In the genomic region with DNA sequence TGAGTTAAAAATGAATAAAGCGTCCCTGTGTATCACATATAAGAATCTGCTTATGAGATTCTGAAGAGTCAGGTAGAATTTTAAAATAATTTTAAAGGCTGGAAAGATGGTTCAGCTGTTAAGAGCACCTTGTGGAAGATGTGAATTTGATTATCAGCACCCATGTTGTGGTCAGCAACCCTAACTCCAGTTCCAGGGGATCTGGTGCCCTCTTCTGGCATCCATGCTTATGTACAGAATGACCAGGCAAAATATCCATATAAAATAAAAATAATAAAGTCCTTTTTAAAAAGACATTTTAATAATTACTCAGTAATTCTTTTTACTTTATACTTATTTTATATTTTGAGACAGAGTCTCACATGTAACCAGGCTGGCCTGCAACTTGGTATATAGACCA, we compare ENCODE assay signal across 9 mouse cellular contexts. TPM values are rescaled to one million over a fixed set of nuclear protein-coding genes. Genes with fewer than 3 reads are reported as not detected.
DNase-seq lines count a peak whose midpoint lies in the region; ATAC-seq lines count a peak whose summit lies in the region.
"Had no signal": no experiment of that assay in that cellular context is flagged by ENCODE, and none has a peak within 500 bp of the region (broad histone marks: within the 10 kb centered on the region; RNA-seq: fewer than 3 reads in every experiment).

No protein-coding gene starts in this region.

- H3K4me1 ChIP-seq in embryonic facial prominence, embryonic 11.5 days (ENCODE audit: control insufficient read depth, insufficient read depth, low read length), result no peaks in the 10 kb centered on the region
- no peaks in the 10 kb centered on the region for H3K4me1 ChIP-seq in embryonic facial prominence, embryonic 10.5 days
- no peaks in the 10 kb centered on the region for H3K4me1 ChIP-seq in neural tube, embryonic 11.5 days (ENCODE audit: control insufficient read depth, insufficient read depth, low read length)

- no peaks in the 10 kb centered on the region for H3K36me3 ChIP-seq in embryonic facial prominence, embryonic 11.5 days (replicated peaks; ENCODE audit: control insufficient read depth, insufficient read depth, low read depth, low read length)
- H3K36me3 ChIP-seq in embryonic facial prominence, embryonic 10.5 days (replicated peaks), result peaks cover 35% of the 10 kb centered on the region
- H3K36me3 ChIP-seq in neural tube, embryonic 11.5 days (ENCODE audit: control insufficient read depth, insufficient read depth, low read length), result no peaks in the 10 kb centered on the region

- DNase-seq in embryonic facial prominence, embryonic 11.5 days (ENCODE audit: low spot score), result peak; percentile 52
- DNase-seq in embryonic facial prominence, embryonic 10.5 days (ENCODE audit: low spot score), result no peak
- DNase-seq in neural tube, embryonic 11.5 days (ENCODE audit: low spot score), result peak; percentile 23
- DNase-seq in neural tube, embryonic 10.5 days (ENCODE audit: extremely low spot score, low spot score), result no peak
- peak; percentile 44 for DNase-seq in embryo, embryonic 11 days
- peak; percentile 8 for DNase-seq in retina, adult 2 months (ENCODE audit: low read depth, low spot score)
- no peak for DNase-seq in thymus, adult 18-20 months
- DNase-seq: right cerebral cortex, postnatal 4 days had no signal

- WGBS in embryonic facial prominence, embryonic 11.5 days, result 95% methylated on average over 1 of the region's 1 CpGs
- WGBS in embryonic facial prominence, embryonic 10.5 days, result 96% methylated on average over 1 of the region's 1 CpGs
- WGBS in neural tube, embryonic 11.5 days, result 95% methylated on average over 1 of the region's 1 CpGs

- no peak for ATAC-seq in embryonic facial prominence, embryonic 11.5 days (replicated peaks; ENCODE audit: insufficient number of reproducible peaks, low FRiP score, low TSS enrichment, low read depth)
- ATAC-seq in neural tube, embryonic 11.5 days (ENCODE audit: insufficient read depth, low FRiP score, low TSS enrichment), result no peak
- no peak for ATAC-seq in cerebellum, adult (ENCODE audit: insufficient number of reproducible peaks, low FRiP score, low TSS enrichment)

- H3K27ac ChIP-seq in embryonic facial prominence, embryonic 11.5 days (replicated peaks; ENCODE audit: low read depth, low read length), result no peak overlapping the region
- H3K27ac ChIP-seq in embryonic facial prominence, embryonic 10.5 days (replicated peaks), result no peak overlapping the region
- no peak overlapping the region for H3K27ac ChIP-seq in neural tube, embryonic 11.5 days (ENCODE audit: low read depth, low read length)

- no peak overlapping the region for H3K4me2 ChIP-seq in embryonic facial prominence, embryonic 11.5 days (ENCODE audit: low read depth, low read length)
- no peak overlapping the region for H3K4me2 ChIP-seq in neural tube, embryonic 11.5 days (ENCODE audit: low read depth)

- H3K27me3 ChIP-seq in embryonic facial prominence, embryonic 11.5 days (ENCODE audit: control insufficient read depth, insufficient read depth, low read length), result no peaks in the 10 kb centered on the region
- H3K27me3 ChIP-seq in embryonic facial prominence, embryonic 10.5 days (replicated peaks; ENCODE audit: low read depth, poor library complexity, severe bottlenecking), result no peaks in the 10 kb centered on the region
- no peaks in the 10 kb centered on the region for H3K27me3 ChIP-seq in neural tube, embryonic 11.5 days (ENCODE audit: control insufficient read depth, insufficient read depth, low read length)

- no peak overlapping the region for H3K4me3 ChIP-seq in embryonic facial prominence, embryonic 11.5 days (ENCODE audit: low read depth, low read length)
- H3K4me3 ChIP-seq in embryonic facial prominence, embryonic 10.5 days, result no peak overlapping the region
- no peak overlapping the region for H3K4me3 ChIP-seq in neural tube, embryonic 11.5 days (ENCODE audit: low read depth, low read length)

- H3K9me3 ChIP-seq in embryonic facial prominence, embryonic 11.5 days (replicated peaks; ENCODE audit: control insufficient read depth, low read length), result no peaks in the 10 kb centered on the region
- no peaks in the 10 kb centered on the region for H3K9me3 ChIP-seq in embryonic facial prominence, embryonic 10.5 days
- H3K9me3 ChIP-seq in neural tube, embryonic 11.5 days (ENCODE audit: control insufficient read depth, low read length), result no peaks in the 10 kb centered on the region

- no peak overlapping the region for H3K9ac ChIP-seq in embryonic facial prominence, embryonic 11.5 days (replicated peaks; ENCODE audit: low read length)
- H3K9ac ChIP-seq in neural tube, embryonic 11.5 days (ENCODE audit: low read length), result no peak overlapping the region

RNA-seq across cellular contexts. Expression of gene Swt1, which starts 38.2 kb away (rescaled TPM):
- polyA plus RNA-seq in embryonic facial prominence, embryonic 11.5 days (2014; fragmentation: Nextera tagmentation; extraction: Ambion mirVana), result 21.9 and 22.8 TPM in 2 replicates
- 19.8 and 21.1 TPM in 2 replicates for polyA plus RNA-seq in embryonic facial prominence, embryonic 10.5 days (2016; fragmentation: Nextera tagmentation; extraction: Ambion mirVana)
- polyA plus RNA-seq in neural tube, embryonic 11.5 days (2014; fragmentation: Nextera tagmentation; extraction: Ambion mirVana), result 20.0 TPM in 2 replicates

RNA-seq across cellular contexts. Expression of gene Trmt1l, which starts 38.3 kb away (rescaled TPM):
- 43.5 and 45.8 TPM in 2 replicates for polyA plus RNA-seq in embryonic facial prominence, embryonic 11.5 days (2014; fragmentation: Nextera tagmentation; extraction: Ambion mirVana)
- 49.8 and 50.6 TPM in 2 replicates for polyA plus RNA-seq in embryonic facial prominence, embryonic 10.5 days (2016; fragmentation: Nextera tagmentation; extraction: Ambion mirVana)
- polyA plus RNA-seq in neural tube, embryonic 11.5 days (2014; fragmentation: Nextera tagmentation; extraction: Ambion mirVana), result 52.6 and 53.1 TPM in 2 replicates

RNA-seq across cellular contexts. Expression of gene Ivns1abp, which starts 45.8 kb away (rescaled TPM):
- polyA plus RNA-seq in embryonic facial prominence, embryonic 11.5 days (2014; fragmentation: Nextera tagmentation; extraction: Ambion mirVana), result 432 and 470 TPM in 2 replicates
- 402 and 404 TPM in 2 replicates for polyA plus RNA-seq in embryonic facial prominence, embryonic 10.5 days (2016; fragmentation: Nextera tagmentation; extraction: Ambion mirVana)
- 426 and 444 TPM in 2 replicates for polyA plus RNA-seq in neural tube, embryonic 11.5 days (2014; fragmentation: Nextera tagmentation; extraction: Ambion mirVana)

Comparison
In these comparisons a context has a peak if more than half of its experiments do, and no peak if none do; other contexts are left out.
1. DNase-seq: peak in embryonic facial prominence, embryonic 11.5 days (single experiment), neural tube, embryonic 11.5 days (single experiment), embryo, embryonic 11 days (single experiment) and retina, adult 2 months (single experiment); none in embryonic facial prominence, embryonic 10.5 days (single experiment), neural tube, embryonic 10.5 days (single experiment) and thymus, adult 18-20 months (0 of 2).